Mouse (Mus musculus): Measurements from ENCODE around the gene Prph. TPM values are rescaled to one million over a fixed set of nuclear protein-coding genes. Genes with fewer than 3 reads are reported as not detected.

The Prph gene
- not detected for polyA plus RNA-seq (2015; fragmentation: Illumina TruSeq; extraction: RNeasy Lipid Tissue Mini Kit (QIAGEN cat#74804); ENCODE audit: insufficient read depth, low replicate concordance)

GRCm38 (mm10) chr15:99055040-99055439, at the start of gene Prph:
Gene Prph, plus strand, starts transcription at chr15:99055174.

DNA sequence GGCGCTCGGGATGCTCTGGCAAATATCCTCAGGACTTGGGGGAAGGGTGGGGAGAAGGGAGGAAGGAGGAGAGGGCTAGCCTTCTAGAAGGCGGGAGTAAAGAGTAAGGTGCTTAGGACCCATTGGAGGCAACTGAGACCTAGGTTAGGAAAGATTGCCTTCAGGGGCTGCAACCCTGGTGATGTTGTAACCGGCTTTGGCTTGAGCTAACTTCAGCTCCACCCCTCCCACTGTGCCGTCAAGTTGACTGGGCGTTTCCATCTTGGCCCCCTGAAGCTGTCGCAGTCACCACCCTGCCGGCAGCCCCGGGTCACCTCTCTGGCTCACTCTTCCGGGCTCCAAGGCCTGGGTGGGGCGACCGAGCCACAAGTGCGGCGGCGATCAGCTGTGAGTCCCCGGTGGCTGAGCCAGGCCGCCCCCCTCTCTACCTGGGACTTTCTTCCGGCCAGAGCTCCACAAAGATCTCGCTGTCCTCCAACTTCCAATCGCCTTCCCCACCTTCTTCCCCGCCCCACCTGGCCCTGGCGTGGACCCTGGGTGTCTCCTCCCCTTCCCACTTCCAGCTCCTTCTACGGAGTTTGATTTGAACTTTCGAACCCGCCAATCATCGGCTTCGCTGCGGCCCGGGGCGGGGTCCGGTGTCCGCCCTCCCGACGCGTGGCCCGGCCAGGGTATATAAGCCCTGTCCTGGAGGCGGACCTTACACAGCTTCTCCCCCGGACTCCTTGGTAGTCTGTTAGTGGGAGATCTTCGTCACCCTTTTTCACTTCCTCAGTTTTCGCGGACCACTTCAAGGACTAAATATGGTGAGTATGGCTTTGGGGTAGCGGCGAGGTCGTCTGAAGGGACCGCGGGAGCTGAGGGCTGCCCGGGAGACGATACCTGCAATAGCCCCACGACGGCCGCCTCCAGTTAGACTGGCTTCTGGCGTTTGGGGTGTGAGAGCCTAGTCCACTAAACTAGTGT, 25.1 kb upstream of the Prph start, which contains the start of gene Tuba1c:
Gene Tuba1c (plus strand): TSS at position 273 of the 966 bp plus-strand sequence.

DNA sequence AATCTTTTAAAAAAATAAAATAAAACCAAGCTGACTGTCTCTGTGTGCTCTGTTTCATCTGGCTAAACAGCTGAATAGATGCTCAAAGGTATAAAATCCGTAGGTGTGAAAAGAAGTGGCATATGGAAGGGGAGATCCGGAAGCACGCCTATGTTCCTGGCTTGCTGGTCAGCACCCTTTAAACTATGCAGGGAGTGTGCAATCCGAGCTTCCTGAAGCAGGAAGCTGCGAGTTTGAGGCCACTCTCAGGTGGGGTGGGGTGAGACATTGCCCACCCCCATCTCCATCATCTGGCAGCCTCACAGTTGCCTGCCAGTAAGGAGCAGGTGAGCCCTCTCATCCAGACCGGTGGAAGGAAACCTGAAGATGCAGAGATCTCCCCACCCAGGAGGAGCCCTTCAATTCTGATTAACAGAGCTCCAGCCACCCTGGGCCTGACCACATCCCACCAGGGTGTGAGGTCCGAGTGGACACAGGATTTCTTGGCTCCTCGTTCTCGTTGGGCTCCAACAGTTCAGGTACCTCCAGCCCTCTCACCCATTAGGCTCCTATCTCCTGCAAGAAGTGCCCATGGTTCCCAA, 19.1 kb downstream of the Prph start, which contains the start of gene Troap:
Gene Troap (plus strand): TSS at position 557 of the 581 bp plus-strand sequence.

GRCm38 (mm10) chr15:99087253-99088075, 32.5 kb downstream of the Prph start, which contains the start of gene C1ql4:
Gene C1ql4, minus strand, starts transcription at chr15:99087817.

GRCm38 (mm10) chr15:99092870-99093269, 37.9 kb downstream of the Prph start, which contains the start of gene Dnajc22:
Gene Dnajc22, plus strand, starts transcription at chr15:99093170.

Other genes with a start within 250 kb of the Prph start
- 0.06 TPM for gene Ddn, start 245.7 kb upstream of the Prph start, polyA plus RNA-seq (2015; fragmentation: Illumina TruSeq; extraction: RNeasy Lipid Tissue Mini Kit (QIAGEN cat#74804); ENCODE audit: insufficient read depth, low replicate concordance)
- 104 TPM for gene Prkag1, start 223.7 kb upstream of the Prph start, polyA plus RNA-seq (2015; fragmentation: Illumina TruSeq; extraction: RNeasy Lipid Tissue Mini Kit (QIAGEN cat#74804); ENCODE audit: insufficient read depth, low replicate concordance)
- gene Kmt2d, start 184.0 kb upstream of the Prph start, polyA plus RNA-seq (2015; fragmentation: Illumina TruSeq; extraction: RNeasy Lipid Tissue Mini Kit (QIAGEN cat#74804); ENCODE audit: insufficient read depth, low replicate concordance) = 76.8 TPM
- 18.7 TPM for gene Rhebl1, start 160.6 kb upstream of the Prph start, polyA plus RNA-seq (2015; fragmentation: Illumina TruSeq; extraction: RNeasy Lipid Tissue Mini Kit (QIAGEN cat#74804); ENCODE audit: insufficient read depth, low replicate concordance)
- 0.55 TPM for gene Dhh, start 156.6 kb upstream of the Prph start, polyA plus RNA-seq (2015; fragmentation: Illumina TruSeq; extraction: RNeasy Lipid Tissue Mini Kit (QIAGEN cat#74804); ENCODE audit: insufficient read depth, low replicate concordance)
- gene Lmbr1l, start 136.9 kb upstream of the Prph start, polyA plus RNA-seq (2015; fragmentation: Illumina TruSeq; extraction: RNeasy Lipid Tissue Mini Kit (QIAGEN cat#74804); ENCODE audit: insufficient read depth, low replicate concordance) = 64.6 TPM
- gene Tuba1b, start 120.6 kb upstream of the Prph start, polyA plus RNA-seq (2015; fragmentation: Illumina TruSeq; extraction: RNeasy Lipid Tissue Mini Kit (QIAGEN cat#74804); ENCODE audit: insufficient read depth, low replicate concordance) = 382 TPM
- gene Gm49450, start 101.6 kb upstream of the Prph start, polyA plus RNA-seq (2015; fragmentation: Illumina TruSeq; extraction: RNeasy Lipid Tissue Mini Kit (QIAGEN cat#74804); ENCODE audit: insufficient read depth, low replicate concordance) = not detected
- gene Tuba1a, start 101.5 kb upstream of the Prph start, polyA plus RNA-seq (2015; fragmentation: Illumina TruSeq; extraction: RNeasy Lipid Tissue Mini Kit (QIAGEN cat#74804); ENCODE audit: insufficient read depth, low replicate concordance) = 104 TPM
- 61.5 TPM for gene Tuba1c, start 25.3 kb upstream of the Prph start, polyA plus RNA-seq (2015; fragmentation: Illumina TruSeq; extraction: RNeasy Lipid Tissue Mini Kit (QIAGEN cat#74804); ENCODE audit: insufficient read depth, low replicate concordance)
- gene Troap, start 19.4 kb downstream of the Prph start, polyA plus RNA-seq (2015; fragmentation: Illumina TruSeq; extraction: RNeasy Lipid Tissue Mini Kit (QIAGEN cat#74804); ENCODE audit: insufficient read depth, low replicate concordance) = 3.4 TPM
- gene C1ql4, start 32.6 kb downstream of the Prph start, polyA plus RNA-seq (2015; fragmentation: Illumina TruSeq; extraction: RNeasy Lipid Tissue Mini Kit (QIAGEN cat#74804); ENCODE audit: insufficient read depth, low replicate concordance) = not detected
- 0.86 TPM for gene Dnajc22, start 38.0 kb downstream of the Prph start, polyA plus RNA-seq (2015; fragmentation: Illumina TruSeq; extraction: RNeasy Lipid Tissue Mini Kit (QIAGEN cat#74804); ENCODE audit: insufficient read depth, low replicate concordance)
- 5.0 TPM for gene Spats2, start 70.7 kb downstream of the Prph start, polyA plus RNA-seq (2015; fragmentation: Illumina TruSeq; extraction: RNeasy Lipid Tissue Mini Kit (QIAGEN cat#74804); ENCODE audit: insufficient read depth, low replicate concordance)
- 0.64 TPM for gene Kcnh3, start 169.7 kb downstream of the Prph start, polyA plus RNA-seq (2015; fragmentation: Illumina TruSeq; extraction: RNeasy Lipid Tissue Mini Kit (QIAGEN cat#74804); ENCODE audit: insufficient read depth, low replicate concordance)
- 16.6 TPM for gene Mcrs1, start 196.8 kb downstream of the Prph start, polyA plus RNA-seq (2015; fragmentation: Illumina TruSeq; extraction: RNeasy Lipid Tissue Mini Kit (QIAGEN cat#74804); ENCODE audit: insufficient read depth, low replicate concordance)
- 11.7 TPM for gene Prpf40b, start 239.9 kb downstream of the Prph start, polyA plus RNA-seq (2015; fragmentation: Illumina TruSeq; extraction: RNeasy Lipid Tissue Mini Kit (QIAGEN cat#74804); ENCODE audit: insufficient read depth, low replicate concordance)
- 0.11 TPM for gene Fam186b, start 240.7 kb downstream of the Prph start, polyA plus RNA-seq (2015; fragmentation: Illumina TruSeq; extraction: RNeasy Lipid Tissue Mini Kit (QIAGEN cat#74804); ENCODE audit: insufficient read depth, low replicate concordance)

All from spleen, adult 10 weeks (tissue).